Mouse (Mus musculus): ENCODE results near the gene Prdm5. TPM values are rescaled to one million over a fixed set of nuclear protein-coding genes. Genes with fewer than 3 reads are reported as not detected.

The Prdm5 gene
- polyA plus RNA-seq (2015; fragmentation: Nextera tagmentation; extraction: Ambion mirVana): 14.1 and 15.5 TPM in 2 replicates

- no peaks in the 10 kb centered on the region for H3K36me3 ChIP-seq (ENCODE audit: insufficient read depth, low read length)
- peak within 1 kb of the TSS; percentile 83 for H3K27ac ChIP-seq
- peak within 1 kb of the TSS; percentile 79 for H3K9ac ChIP-seq (ENCODE audit: low read depth, low read length)
- H3K4me3 ChIP-seq (replicated peaks; ENCODE audit: low read depth, low read length): peak within 1 kb of the TSS; percentile 56
- H3K27me3 ChIP-seq (ENCODE audit: insufficient read depth, low read length): no peaks in the 10 kb centered on the region
- WGBS: 3% methylated on average over 55 of the region's 56 CpGs
- peak; percentile 73 for DNase-seq (ENCODE audit: low spot score)
- H3K4me1 ChIP-seq (replicated peaks; ENCODE audit: insufficient read depth, low read length): 0 out of 2 replicates have a peak, but pooled peaks cover 10% of the 10 kb centered on the region
- 0 out of 2 replicates have a peak, but pooled peaks have one; percentile 2 for TF ChIP-seq CTCF (IDR thresholded peaks at IDR 0.05; ENCODE audit: low read depth)
- peak; percentile 86 for ATAC-seq (replicated peaks; ENCODE audit: low FRiP score, low read depth)
- H3K4me2 ChIP-seq (ENCODE audit: low read length): peak within 1 kb of the TSS; percentile 81
- H3K9me3 ChIP-seq (replicated peaks; ENCODE audit: low read length): no peaks in the 10 kb centered on the region
Measured at GRCm38 (mm10) chr6:65778861-65779688, at the start of gene Prdm5. Gene Prdm5 (plus strand): TSS chr6:65778988.

- no peak for TF ChIP-seq CTCF (IDR thresholded peaks at IDR 0.05; ENCODE audit: low read depth)
- Histone ChIP-seq H3K9me3 (replicated peaks; ENCODE audit: low read length) (no peaks in the 10 kb centered on the region), H3K27me3 (ENCODE audit: insufficient read depth, low read length) (no peaks in the 10 kb centered on the region), H3K4me3 (replicated peaks; ENCODE audit: low read depth, low read length) (no peak overlapping the region), H3K4me2 (ENCODE audit: low read length) (no peak overlapping the region), H3K4me1 (replicated peaks; ENCODE audit: insufficient read depth, low read length) (no peaks in the 10 kb centered on the region), H3K36me3 (ENCODE audit: insufficient read depth, low read length) (no peaks in the 10 kb centered on the region), H3K27ac (no peak overlapping the region), H3K9ac (ENCODE audit: low read depth, low read length) (no peak overlapping the region)
- ATAC-seq (replicated peaks; ENCODE audit: low FRiP score, low read depth) (no peak), DNase-seq (ENCODE audit: low spot score) (peak; percentile 10)
- 46% methylated on average over 8 of the region's 8 CpGs for WGBS
Measured at GRCm38 (mm10) chr6:65739442-65739841, 39.3 kb upstream of the Prdm5 start.

GRCm38 (mm10) chr6:65743144-65743870, 35.5 kb upstream of the Prdm5 start:
- TF ChIP-seq CTCF (IDR thresholded peaks at IDR 0.05; ENCODE audit: low read depth): no peak
- no peak for ATAC-seq (replicated peaks; ENCODE audit: low FRiP score, low read depth)
- Histone ChIP-seq H3K4me1 (replicated peaks; ENCODE audit: insufficient read depth, low read length) (no peaks in the 10 kb centered on the region), H3K9me3 (replicated peaks; ENCODE audit: low read length) (no peaks in the 10 kb centered on the region), H3K4me2 (ENCODE audit: low read length) (no peak overlapping the region), H3K27me3 (ENCODE audit: insufficient read depth, low read length) (no peaks in the 10 kb centered on the region), H3K9ac (ENCODE audit: low read depth, low read length) (no peak overlapping the region), H3K36me3 (ENCODE audit: insufficient read depth, low read length) (no peaks in the 10 kb centered on the region), H3K4me3 (replicated peaks; ENCODE audit: low read depth, low read length) (no peak overlapping the region), H3K27ac (no peak overlapping the region)
- WGBS: 29% methylated on average over 1 of the region's 1 CpGs
- DNase-seq (ENCODE audit: low spot score): no peak

- H3K9me3 ChIP-seq (replicated peaks; ENCODE audit: low read length): no peaks in the 10 kb centered on the region
- no peaks in the 10 kb centered on the region for H3K27me3 ChIP-seq (ENCODE audit: insufficient read depth, low read length)
- no peaks in the 10 kb centered on the region for H3K36me3 ChIP-seq (ENCODE audit: insufficient read depth, low read length)
- no peaks in the 10 kb centered on the region for H3K4me1 ChIP-seq (replicated peaks; ENCODE audit: insufficient read depth, low read length)
- TF ChIP-seq CTCF (IDR thresholded peaks at IDR 0.05; ENCODE audit: low read depth): no peak
- no peak overlapping the region for H3K9ac ChIP-seq (ENCODE audit: low read depth, low read length)
- no peak overlapping the region for H3K27ac ChIP-seq
- H3K4me2 ChIP-seq (ENCODE audit: low read length): no peak overlapping the region
- no peak overlapping the region for H3K4me3 ChIP-seq (replicated peaks; ENCODE audit: low read depth, low read length)
- ATAC-seq (replicated peaks; ENCODE audit: low FRiP score, low read depth): no peak
- DNase-seq (ENCODE audit: low spot score): no peak
Measured at GRCm38 (mm10) chr6:65743871-65744202, 35.0 kb upstream of the Prdm5 start.

- no peaks in the 10 kb centered on the region for H3K9me3 ChIP-seq (replicated peaks; ENCODE audit: low read length)
- WGBS: 53% methylated on average over 7 of the region's 7 CpGs
- no peak for TF ChIP-seq CTCF (IDR thresholded peaks at IDR 0.05; ENCODE audit: low read depth)
- no peak overlapping the region for H3K4me2 ChIP-seq (ENCODE audit: low read length)
- no peaks in the 10 kb centered on the region for H3K36me3 ChIP-seq (ENCODE audit: insufficient read depth, low read length)
- H3K27ac ChIP-seq: no peak overlapping the region
- no peak overlapping the region for H3K9ac ChIP-seq (ENCODE audit: low read depth, low read length)
- DNase-seq (ENCODE audit: low spot score) (no peak), ATAC-seq (replicated peaks; ENCODE audit: low FRiP score, low read depth) (no peak)
- no peaks in the 10 kb centered on the region for H3K27me3 ChIP-seq (ENCODE audit: insufficient read depth, low read length)
- no peak overlapping the region for H3K4me3 ChIP-seq (replicated peaks; ENCODE audit: low read depth, low read length)
- no peaks in the 10 kb centered on the region for H3K4me1 ChIP-seq (replicated peaks; ENCODE audit: insufficient read depth, low read length)
Measured at GRCm38 (mm10) chr6:65758214-65758613, 20.6 kb upstream of the Prdm5 start.

- no peak overlapping the region for H3K27ac ChIP-seq
- H3K4me1 ChIP-seq (replicated peaks; ENCODE audit: insufficient read depth, low read length): no peaks in the 10 kb centered on the region
- WGBS: 78% methylated on average over 5 of the region's 5 CpGs
- H3K9me3 ChIP-seq (replicated peaks; ENCODE audit: low read length): no peaks in the 10 kb centered on the region
- H3K9ac ChIP-seq (ENCODE audit: low read depth, low read length): no peak overlapping the region
- H3K36me3 ChIP-seq (ENCODE audit: insufficient read depth, low read length): no peaks in the 10 kb centered on the region
- no peaks in the 10 kb centered on the region for H3K27me3 ChIP-seq (ENCODE audit: insufficient read depth, low read length)
- no peak overlapping the region for H3K4me2 ChIP-seq (ENCODE audit: low read length)
- ATAC-seq (replicated peaks; ENCODE audit: low FRiP score, low read depth): no peak
- no peak for DNase-seq (ENCODE audit: low spot score)
- H3K4me3 ChIP-seq (replicated peaks; ENCODE audit: low read depth, low read length): no peak overlapping the region
- no peak for TF ChIP-seq CTCF (IDR thresholded peaks at IDR 0.05; ENCODE audit: low read depth)
Measured at GRCm38 (mm10) chr6:65759174-65759573, 19.6 kb upstream of the Prdm5 start.

Data from kidney, postnatal 0 days (tissue).